Mouse (Mus musculus) adipose tissue, adult 10 weeks (tissue): Measurements from ENCODE around the gene Gm21775. TPM values are rescaled to one million over a fixed set of nuclear protein-coding genes. Genes with fewer than 3 reads are reported as not detected.

Source experiments
- polyA plus RNA-seq: library from polyadenylated mRNA; stranded (reverse); fragments of 350-450 nt; fragmentation: Illumina TruSeq; extraction: RNeasy Lipid Tissue Mini Kit (QIAGEN cat#74804); gene quantifications from one replicate; pipeline ENCODE4 v1.2.3, GENCODE M21; 2014; ENCODE audit warnings: low read depth, low replicate concordance

Gm21775 gene
- polyA plus RNA-seq: not detected

DNA sequence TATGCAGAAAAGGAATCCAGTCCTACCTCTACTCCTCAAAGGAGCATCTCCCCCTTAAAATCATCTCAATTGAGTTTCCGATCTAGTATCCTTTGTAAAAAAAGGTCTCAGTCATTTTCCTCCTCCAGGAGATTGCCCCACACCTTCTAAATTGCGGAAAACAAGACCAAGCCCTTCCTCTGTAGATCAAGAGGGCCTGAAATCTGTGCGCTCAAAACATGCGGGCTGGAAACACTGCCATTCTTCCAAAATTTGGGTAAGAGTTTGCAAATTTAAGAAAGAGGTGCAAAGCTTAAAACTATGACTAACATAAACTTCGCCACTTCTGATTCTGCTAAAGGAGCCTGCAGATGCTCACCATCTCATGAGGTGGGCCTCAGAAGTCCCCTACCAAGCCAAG, at the start of gene Gm21775:
Gm21775 (plus strand) TSS at position 301 of the 400 bp plus-strand sequence.

GRCm38 (mm10) chrY:10535942-10536341, 17.3 kb upstream of the Gm21775 start, which contains the start of gene Gm20737:
TSS of gene Gm20737 (minus strand) at chrY:10536042.

Other genes starting within 250 kb of the Gm21775 start
- gene Gm20834, start 228.9 kb upstream of the Gm21775 start, polyA plus RNA-seq: not detected
- gene Gm28510, start 140.7 kb upstream of the Gm21775 start, polyA plus RNA-seq: not detected
- not detected for gene Gm20737, start 17.4 kb upstream of the Gm21775 start, polyA plus RNA-seq
- gene Gm21900, start 62.9 kb downstream of the Gm21775 start, polyA plus RNA-seq: not detected
- gene Gm20777, start 199.0 kb downstream of the Gm21775 start, polyA plus RNA-seq: not detected